Mouse (Mus musculus) ES-Bruce4 (cell line): ENCODE measurements around the gene Prmt7. TPM values are rescaled to one million over a fixed set of nuclear protein-coding genes. Genes with fewer than 3 reads are reported as not detected.

Experiments used
- H3K27ac ChIP-seq: 2 replicates; pipeline ENCODE4 v1.5.1; 2012; ENCODE audit warnings: low read length, inconsistent platforms; ENCODE audit not compliant: insufficient read depth
- H3K27me3 ChIP-seq: 2 replicates; pipeline ENCODE4 v1.6.1; 2012; ENCODE audit warnings: mild to moderate bottlenecking, low read length, inconsistent platforms; ENCODE audit not compliant: control insufficient read depth, poor library complexity, insufficient read depth, severe bottlenecking
- H3K36me3 ChIP-seq: 2 replicates; pipeline ENCODE4 v1.6.1; 2012; ENCODE audit warnings: inconsistent platforms, mild to moderate bottlenecking, low read length, moderate library complexity; ENCODE audit not compliant: control insufficient read depth, poor library complexity, insufficient read depth, severe bottlenecking
- H3K4me1 ChIP-seq: one replicate; pipeline ENCODE4 v1.8.1; 2011; ENCODE audit warnings: low read length; ENCODE audit not compliant: control insufficient read depth, insufficient read depth
- H3K4me3 ChIP-seq: 2 replicates; pipeline ENCODE4 v1.5.1; 2011; ENCODE audit warnings: low read depth, mild to moderate bottlenecking, low read length
- H3K9ac ChIP-seq: 2 replicates; pipeline ENCODE4 v1.6.1; 2012; ENCODE audit warnings: low read depth, mild to moderate bottlenecking, inconsistent platforms; ENCODE audit not compliant: poor library complexity, severe bottlenecking
- H3K9me3 ChIP-seq: replicated peaks from 2 replicates; pipeline ENCODE4 v1.6.1; 2012; ENCODE audit warnings: mild to moderate bottlenecking, low read length, inconsistent platforms; ENCODE audit not compliant: control insufficient read depth, poor library complexity, insufficient read depth, severe bottlenecking
- CTCF ChIP-seq: IDR thresholded peaks from one replicate; pipeline ENCODE4 v1.8.1; 2011; ENCODE audit warnings: low read depth, low read length
- EP300 ChIP-seq: IDR thresholded peaks from 2 replicates; pipeline ENCODE4 v1.6.1; 2011; ENCODE audit warnings: low read depth, low read length; ENCODE audit not compliant: insufficient read depth
- POLR2A ChIP-seq: IDR thresholded peaks from one replicate; pipeline ENCODE4 v1.8.1; 2011; ENCODE audit warnings: low read length; ENCODE audit not compliant: insufficient read depth
- polyA plus RNA-seq: library from polyadenylated mRNA; stranded (reverse); fragments of >200 nt; gene quantifications from 2 replicates; pipeline ENCODE4 v1.2.4, GENCODE M21; 2011; ENCODE audit warnings: low read depth; ENCODE audit not compliant: missing spikeins, insufficient read depth, insufficient read length

Gene Prmt7
- polyA plus RNA-seq, 1 experiment = 107 TPM

GRCm38 (mm10) chr8:106271378-106271777 is 60.6 kb downstream of the Prmt7 start:
- Histone ChIP-seq H3K36me3 (no peaks in the 10 kb centered on the region), H3K4me1 (no peaks in the 10 kb centered on the region), H3K27me3 (no peaks in the 10 kb centered on the region), H3K9me3 (no peaks in the 10 kb centered on the region), H3K27ac (no peak overlapping the region), H3K4me3 (no peak overlapping the region), H3K9ac (no peak overlapping the region)
- no peak for TF ChIP-seq CTCF
- TF ChIP-seq EP300 = no peak
- no peak for TF ChIP-seq POLR2A

GRCm38 (mm10) chr8:106273468-106273867 is 62.7 kb downstream of the Prmt7 start:
- Histone ChIP-seq H3K9ac (no peak overlapping the region), H3K36me3 (no peaks in the 10 kb centered on the region), H3K27me3 (no peaks in the 10 kb centered on the region), H3K27ac (no peak overlapping the region), H3K4me1 (no peaks in the 10 kb centered on the region), H3K9me3 (no peaks in the 10 kb centered on the region), H3K4me3 (no peak overlapping the region)
- TF ChIP-seq POLR2A = no peak
- no peak for TF ChIP-seq CTCF
- no peak for TF ChIP-seq EP300

- TF ChIP-seq POLR2A = no peak
- no peak for TF ChIP-seq CTCF
- no peak for TF ChIP-seq EP300
Observed at GRCm38 (mm10) chr8:106276709-106277317, 66.1 kb downstream of the Prmt7 start.

GRCm38 (mm10) chr8:106278367-106279042 is 67.8 kb downstream of the Prmt7 start:
- no peak overlapping the region for H3K4me3 ChIP-seq
- no peak overlapping the region for H3K27ac ChIP-seq
- no peak overlapping the region for H3K9ac ChIP-seq
- H3K27me3 ChIP-seq = no peaks in the 10 kb centered on the region
- H3K4me1 ChIP-seq = no peaks in the 10 kb centered on the region
- no peaks in the 10 kb centered on the region for H3K9me3 ChIP-seq
- no peak for TF ChIP-seq POLR2A
- no peak for TF ChIP-seq CTCF
- TF ChIP-seq EP300 = no peak
- no peaks in the 10 kb centered on the region for H3K36me3 ChIP-seq

More at GRCm38 (mm10) chr8:106276709-106277317, 66.1 kb downstream of the Prmt7 start:
- Histone ChIP-seq H3K27me3 (no peaks in the 10 kb centered on the region), H3K9me3 (no peaks in the 10 kb centered on the region), H3K27ac (no peak overlapping the region), H3K4me1 (no peaks in the 10 kb centered on the region), H3K4me3 (no peak overlapping the region), H3K9ac (no peak overlapping the region), H3K36me3 (no peaks in the 10 kb centered on the region)

- no peak overlapping the region for H3K9ac ChIP-seq
- H3K36me3 ChIP-seq = no peaks in the 10 kb centered on the region
- H3K9me3 ChIP-seq = no peaks in the 10 kb centered on the region
- TF ChIP-seq POLR2A (no peak), CTCF (no peak), EP300 (no peak)
- no peaks in the 10 kb centered on the region for H3K27me3 ChIP-seq
- no peaks in the 10 kb centered on the region for H3K4me1 ChIP-seq
- H3K4me3 ChIP-seq = no peak overlapping the region
- no peak overlapping the region for H3K27ac ChIP-seq
Observed at GRCm38 (mm10) chr8:106280154-106280553, 69.4 kb downstream of the Prmt7 start.

GRCm38 (mm10) chr8:106280844-106281243 is 70.1 kb downstream of the Prmt7 start:
- TF ChIP-seq EP300 (peak; percentile 86), CTCF (no peak), POLR2A (no peak)
- no peaks in the 10 kb centered on the region for H3K27me3 ChIP-seq
- H3K27ac ChIP-seq = no peak overlapping the region

More at GRCm38 (mm10) chr8:106280844-106281243, 70.1 kb downstream of the Prmt7 start:
- Histone ChIP-seq H3K4me1 (no peaks in the 10 kb centered on the region), H3K9me3 (no peaks in the 10 kb centered on the region), H3K4me3 (no peak overlapping the region), H3K36me3 (no peaks in the 10 kb centered on the region), H3K9ac (no peak overlapping the region)
